Mouse (Mus musculus) heart, adult 2 months (tissue): ENCODE results near the gene Dnajb1. TPM values are rescaled to one million over a fixed set of nuclear protein-coding genes. Genes with fewer than 3 reads are reported as not detected.

Experiments used
- DNase-seq, 2 experiments: peaks; one replicate each; pipeline ENCODE4 v3.0.0; 2021
- H3K27ac ChIP-seq: fragments of 200-600 bp; 2 replicates; pipeline ENCODE4 v1.8.1; 2022
- H3K27me3 ChIP-seq: fragments of 200-500 bp; 2 replicates; pipeline ENCODE4 v1.6.1; 2012; ENCODE audit warnings: mild to moderate bottlenecking, low read length, inconsistent platforms, mixed read lengths; ENCODE audit not compliant: control insufficient read depth, insufficient read depth
- H3K36me3 ChIP-seq: fragments of 200-500 bp; 2 replicates; pipeline ENCODE4 v1.6.1; 2012; ENCODE audit warnings: low read length, inconsistent platforms; ENCODE audit not compliant: control insufficient read depth, insufficient read depth
- H3K4me1 ChIP-seq: fragments of 200-500 bp; 2 replicates; pipeline ENCODE4 v1.6.1; 2011; ENCODE audit warnings: low read length; ENCODE audit not compliant: control insufficient read depth, insufficient read depth
- H3K4me3 ChIP-seq: fragments of 200-600 bp; 2 replicates; pipeline ENCODE4 v1.8.1; 2022
- H3K79me2 ChIP-seq: fragments of 200-500 bp; replicated peaks from 2 replicates; pipeline ENCODE4 v1.6.1; 2012; ENCODE audit warnings: mild to moderate bottlenecking, inconsistent platforms, low read length, moderate library complexity, mixed read lengths; ENCODE audit not compliant: control insufficient read depth, insufficient read depth
- H3K9ac ChIP-seq: fragments of 200-500 bp; 2 replicates; pipeline ENCODE4 v1.6.1; 2012; ENCODE audit warnings: low read depth, mild to moderate bottlenecking, control low read depth, inconsistent platforms, low read length, mixed read lengths
- CTCF ChIP-seq: fragments of 200-600 bp; IDR thresholded peaks from 2 replicates; pipeline ENCODE4 v1.8.1; 2022; ENCODE audit warnings: antibody characterized with exemption, mild to moderate bottlenecking, moderate library complexity
- EP300 ChIP-seq: fragments of 200-500 bp; IDR thresholded peaks from 2 replicates; pipeline ENCODE4 v1.6.1; 2011; ENCODE audit warnings: low read depth, low read length, control low read depth; ENCODE audit not compliant: insufficient read depth
- POLR2A ChIP-seq: fragments of 200-500 bp; IDR thresholded peaks from 2 replicates; pipeline ENCODE4 v1.6.1; 2011; ENCODE audit warnings: mild to moderate bottlenecking, low read depth, low read length, control low read depth; ENCODE audit not compliant: insufficient read depth
- WGBS: fragments of 180-500 bp; shearing (Covaris S2); methylation state at CpG from one replicate; pipeline ENCODE4 v1.1.7; 2018; 5-methylcytosine and 5-hydroxymethylcytosine counted together
- intact Hi-C: fragments of 180-260 bp; cut with DNase I; formaldehyde crosslinking; loops from one replicate; pipeline ENCODE4 v1.15.1; 2025
- polyA plus RNA-seq: library from polyadenylated mRNA; depleted of rRNA; stranded (reverse); fragments of >200 nt; gene quantifications from 2 replicates; pipeline ENCODE4 v1.2.3, GENCODE M21; 2012
- total RNA-seq, 2 experiments: library from RNA; stranded (reverse); gene quantifications; 2 replicates each; pipeline ENCODE4 v1.2.3; 2021

Gene Dnajb1
- total and polyA plus RNA-seq, 3 experiments, result 11.3 to 16.8 (median 13.4) TPM

GRCm38 (mm10) chr8:83624739-83625138 lies 16.7 kb downstream of the Dnajb1 start:
- no peaks in the 10 kb centered on the region for H3K79me2 ChIP-seq
- intact Hi-C loops, result loop anchor here (5.0 kb wide), 1 partner anchor 522 kb away; no protein-coding TSS in a partner anchor
- no peak overlapping the region for H3K4me3 ChIP-seq
- H3K36me3 ChIP-seq, result no peaks in the 10 kb centered on the region
- no peak overlapping the region for H3K27ac ChIP-seq
- no peak overlapping the region for H3K9ac ChIP-seq
- no peak for DNase-seq
- no peaks in the 10 kb centered on the region for H3K27me3 ChIP-seq
- WGBS, result 26% methylated on average over 3 of the region's 3 CpGs
- H3K4me1 ChIP-seq, result no peaks in the 10 kb centered on the region
- TF ChIP-seq POLR2A (no peak), CTCF (peak; percentile 75), EP300 (no peak)

DNA sequence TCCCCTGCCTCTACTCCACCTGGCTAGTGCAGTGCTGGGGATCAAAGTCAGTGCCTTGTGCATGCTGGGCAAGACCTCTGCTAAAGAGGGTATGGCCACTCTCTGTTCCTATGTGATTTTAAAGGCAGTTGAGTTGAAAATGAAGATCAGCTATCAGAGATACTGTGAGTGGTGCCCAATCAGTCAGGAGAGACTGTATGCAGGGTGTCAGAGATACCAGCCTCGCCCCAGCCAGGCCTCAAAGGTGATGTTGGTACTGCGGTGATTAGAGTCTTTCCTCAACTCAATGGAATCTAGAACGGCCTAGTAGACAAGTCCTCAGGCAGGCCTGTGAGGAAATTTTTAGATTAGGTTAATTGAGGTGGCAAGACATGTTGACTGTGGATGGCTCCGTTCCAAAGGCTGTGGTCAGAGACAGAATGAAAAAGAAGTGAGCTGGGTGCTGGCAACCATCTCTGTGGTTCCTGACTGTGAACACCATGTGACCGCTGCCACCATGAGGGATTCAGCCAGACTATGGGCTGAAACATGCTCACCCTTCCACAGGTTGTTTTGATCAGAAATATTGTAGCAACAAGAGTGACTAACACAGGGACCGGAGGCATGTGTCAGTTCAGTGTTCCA lies 17.8 kb downstream of the Dnajb1 start:
- H3K79me2 ChIP-seq, result no peaks in the 10 kb centered on the region
- intact Hi-C loops, result no loop called here
- WGBS, result 70% methylated on average over 6 of the region's 6 CpGs
- DNase-seq, result no peak
- H3K9ac ChIP-seq, result no peak overlapping the region
- no peak overlapping the region for H3K27ac ChIP-seq
- H3K4me1 ChIP-seq, result no peaks in the 10 kb centered on the region
- no peak overlapping the region for H3K4me3 ChIP-seq
- TF ChIP-seq CTCF, result no peak
- no peak for TF ChIP-seq EP300
- no peak for TF ChIP-seq POLR2A
- no peaks in the 10 kb centered on the region for H3K27me3 ChIP-seq
- no peaks in the 10 kb centered on the region for H3K36me3 ChIP-seq

DNA sequence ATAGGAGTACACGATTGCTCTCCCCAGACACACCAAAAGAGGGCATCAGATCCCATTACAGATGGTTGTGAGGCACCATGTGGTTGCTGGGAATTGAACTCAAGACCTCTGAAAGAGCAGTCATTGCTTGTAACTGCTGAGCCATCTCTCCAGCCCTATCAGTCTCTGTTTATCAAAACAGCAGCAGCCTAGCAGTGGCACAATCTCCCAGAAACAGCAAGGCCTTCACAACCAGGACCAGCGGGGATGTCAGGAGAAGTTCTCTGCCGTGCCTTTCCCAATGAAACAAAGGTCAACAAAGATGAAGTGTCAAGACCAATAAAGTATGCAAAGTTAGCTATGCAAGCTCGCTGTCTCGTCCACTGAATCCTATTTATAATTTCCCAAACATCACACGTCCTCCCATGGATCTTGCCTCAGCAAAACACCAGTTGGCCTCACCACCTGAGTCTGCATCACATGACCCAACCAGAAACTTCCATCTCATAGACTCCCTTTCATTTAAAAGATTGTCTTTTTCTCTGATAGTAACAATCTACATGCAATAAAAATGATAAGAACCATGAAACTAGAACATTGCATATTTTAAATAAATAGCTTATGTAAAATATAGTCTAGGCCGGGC lies 24.2 kb downstream of the Dnajb1 start:
- Histone ChIP-seq H3K9ac (no peak overlapping the region), H3K36me3 (no peaks in the 10 kb centered on the region), H3K27ac (no peak overlapping the region), H3K27me3 (no peaks in the 10 kb centered on the region), H3K4me1 (no peaks in the 10 kb centered on the region), H3K79me2 (no peaks in the 10 kb centered on the region), H3K4me3 (no peak overlapping the region)
- DNase-seq, result no peak
- WGBS, result 73% methylated on average over 7 of the region's 7 CpGs
- intact Hi-C loops, result no loop called here
- TF ChIP-seq EP300, result no peak
- TF ChIP-seq POLR2A, result no peak
- TF ChIP-seq CTCF, result no peak

- intact Hi-C loops, result no loop called here
- WGBS, result 64% methylated on average over 4 of the region's 4 CpGs
Measured at GRCm38 (mm10) chr8:83638856-83639255, 30.9 kb downstream of the Dnajb1 start.

GRCm38 (mm10) chr8:83639649-83640048 lies 31.7 kb downstream of the Dnajb1 start:
- TF ChIP-seq EP300, result no peak
- TF ChIP-seq CTCF, result no peak
- WGBS, result 46% methylated on average over 5 of the region's 5 CpGs
- Histone ChIP-seq H3K27ac (no peak overlapping the region), H3K79me2 (no peaks in the 10 kb centered on the region), H3K27me3 (no peaks in the 10 kb centered on the region), H3K4me1 (no peaks in the 10 kb centered on the region), H3K9ac (no peak overlapping the region), H3K4me3 (no peak overlapping the region), H3K36me3 (no peaks in the 10 kb centered on the region)
- intact Hi-C loops, result no loop called here
- DNase-seq, result no peak

More at GRCm38 (mm10) chr8:83638856-83639255, 30.9 kb downstream of the Dnajb1 start:
- no peak overlapping the region for H3K4me3 ChIP-seq
- no peaks in the 10 kb centered on the region for H3K79me2 ChIP-seq
- no peaks in the 10 kb centered on the region for H3K27me3 ChIP-seq
- no peak for DNase-seq
- H3K9ac ChIP-seq, result no peak overlapping the region
- no peaks in the 10 kb centered on the region for H3K4me1 ChIP-seq
- TF ChIP-seq POLR2A, result no peak
- TF ChIP-seq EP300, result no peak
- no peak for TF ChIP-seq CTCF
- H3K27ac ChIP-seq, result no peak overlapping the region
- no peaks in the 10 kb centered on the region for H3K36me3 ChIP-seq

DNA sequence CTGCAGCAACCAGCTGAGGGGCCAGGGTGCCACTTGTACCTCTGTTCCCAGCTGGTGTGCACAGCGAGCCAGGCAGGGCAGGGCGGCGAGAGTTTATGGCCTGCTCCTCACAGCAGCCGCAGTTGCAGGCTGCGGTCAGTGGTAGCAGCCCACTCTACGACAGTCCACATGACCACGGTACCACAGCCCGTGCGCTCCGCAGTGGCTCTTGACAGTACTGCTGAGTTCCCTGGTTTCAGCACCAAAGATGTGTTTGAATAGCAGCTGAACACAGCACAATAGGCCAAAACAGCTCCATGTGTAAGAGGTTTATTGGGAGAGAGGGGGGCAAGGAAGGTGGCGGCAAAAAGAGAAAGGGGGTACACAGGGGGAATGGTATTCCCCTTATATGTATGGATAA lies 39.5 kb downstream of the Dnajb1 start:
- DNase-seq, result no peak
- H3K36me3 ChIP-seq, result no peaks in the 10 kb centered on the region
- intact Hi-C loops, result no loop called here
- no peak overlapping the region for H3K9ac ChIP-seq
- peaks cover 4% of the 10 kb centered on the region; the same call in 1 of the 2 replicates for H3K4me1 ChIP-seq
- no peaks in the 10 kb centered on the region for H3K27me3 ChIP-seq
- WGBS, result 95% methylated on average over 11 of the region's 11 CpGs
- H3K79me2 ChIP-seq, result no peaks in the 10 kb centered on the region
- no peak overlapping the region for H3K4me3 ChIP-seq
- TF ChIP-seq EP300 (no peak), CTCF (no peak), POLR2A (no peak)
- H3K27ac ChIP-seq, result no peak overlapping the region
